ENCODE assay signal across 9 mouse cellular contexts in the genomic region with DNA sequence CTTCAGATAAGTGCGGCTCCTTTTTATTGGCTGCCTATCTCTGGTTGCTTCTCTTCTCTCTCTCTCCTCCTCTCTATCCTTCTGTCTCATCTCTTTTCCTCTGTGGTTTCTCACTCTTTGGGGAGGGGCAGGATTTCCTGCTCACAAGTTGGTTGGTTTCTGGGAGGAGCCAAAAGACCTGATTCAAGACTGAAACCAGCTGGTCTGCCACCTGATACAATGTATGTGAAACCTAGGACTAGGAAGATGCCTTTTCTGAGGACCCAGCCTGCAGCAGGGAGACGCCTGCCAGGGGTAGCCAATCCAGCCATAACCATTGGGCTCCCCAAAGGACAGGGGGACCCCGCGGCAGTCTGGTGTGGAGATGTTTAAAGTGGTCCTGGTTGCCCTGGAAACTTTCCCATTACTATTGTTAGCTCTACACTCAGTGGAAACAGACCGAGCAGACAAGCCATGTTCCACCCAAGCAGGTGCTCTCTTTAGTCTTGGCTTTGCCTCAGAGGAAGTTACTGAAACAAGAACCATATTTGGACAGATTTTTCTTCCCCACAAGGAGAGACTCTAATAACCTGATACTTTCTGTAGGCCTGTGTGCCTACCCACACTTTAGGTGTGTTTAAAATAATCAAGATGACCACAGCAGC. TPM values are rescaled to one million over a fixed set of nuclear protein-coding genes. Genes with fewer than 3 reads are reported as not detected.
DNase-seq lines count a peak whose midpoint lies in the region; ATAC-seq and TF ChIP-seq lines count a peak whose summit lies in the region.
"Had no signal": no experiment of that assay in that cellular context is flagged by ENCODE, and none has a peak within 500 bp of the region (broad histone marks: within the 10 kb centered on the region; RNA-seq: fewer than 3 reads in every experiment).

A gene (minus strand): TSS at position 121 of the 644 bp plus-strand sequence.

- no peak within 1 kb of the TSS for H3K27ac ChIP-seq in limb, embryonic 14.5 days (replicated peaks; ENCODE audit: low read depth, low read length)
- no peak within 1 kb of the TSS for H3K27ac ChIP-seq in limb, embryonic 10.5 days
- H3K27ac ChIP-seq: liver, embryonic 14.5 days had no signal

- no peak within 1 kb of the TSS for H3K4me2 ChIP-seq in limb, embryonic 14.5 days (replicated peaks; ENCODE audit: low read depth, low read length, severe bottlenecking)

- no peaks in the 10 kb centered on the region for H3K9me3 ChIP-seq in limb, embryonic 14.5 days (ENCODE audit: control insufficient read depth, low read length)
- no peaks in the 10 kb centered on the region for H3K9me3 ChIP-seq in limb, embryonic 10.5 days (replicated peaks)

- H3K4me1 ChIP-seq in limb, embryonic 14.5 days (ENCODE audit: control insufficient read depth, insufficient read depth, low read length): peaks cover 13% of the 10 kb centered on the region
- peaks cover 4% of the 10 kb centered on the region for H3K4me1 ChIP-seq in limb, embryonic 10.5 days
- peaks cover 6% of the 10 kb centered on the region; the same call in 1 of the 2 replicates for H3K4me1 ChIP-seq in lung, adult 2 months (ENCODE audit: control insufficient read depth, insufficient read depth, low read length)

- H3K36me3 ChIP-seq in limb, embryonic 14.5 days (ENCODE audit: control insufficient read depth, insufficient read depth, low read length): no peaks in the 10 kb centered on the region
- H3K36me3 ChIP-seq in limb, embryonic 10.5 days: no peaks in the 10 kb centered on the region

- no peaks in the 10 kb centered on the region for H3K27me3 ChIP-seq in limb, embryonic 14.5 days (ENCODE audit: control insufficient read depth, insufficient read depth, low read length)
- no peaks in the 10 kb centered on the region for H3K27me3 ChIP-seq in limb, embryonic 10.5 days (ENCODE audit: low read depth, poor library complexity, severe bottlenecking)

- H3K4me3 ChIP-seq in limb, embryonic 14.5 days (replicated peaks; ENCODE audit: low read length): no peak within 1 kb of the TSS
- H3K4me3 ChIP-seq in limb, embryonic 10.5 days: no peak within 1 kb of the TSS
- H3K4me3 ChIP-seq in lung, adult 2 months (replicated peaks; ENCODE audit: extremely low read depth, low read depth, low read length): peak within 1 kb of the TSS; percentile 68

- TF ChIP-seq POLR2A in limb, embryonic 14.5 days (IDR thresholded peaks at IDR 0.05; ENCODE audit: borderline replicate concordance, extremely low read depth, insufficient read depth, insufficient read length): no peak
- no peak for TF ChIP-seq POLR2A in lung, adult 2 months (IDR thresholded peaks at IDR 0.05; ENCODE audit: borderline replicate concordance, extremely low read depth, low read depth, low read length)

- no peak within 1 kb of the TSS for H3K9ac ChIP-seq in limb, embryonic 14.5 days (ENCODE audit: low read depth, low read length, severe bottlenecking)
- H3K9ac ChIP-seq: liver, embryonic 14.5 days had no signal

- ATAC-seq in limb, embryonic 14.5 days (ENCODE audit: low FRiP score, low read depth): no peak

- peak; percentile 31 to 35 for DNase-seq in cerebellum, postnatal 10 days
- DNase-seq in cerebellum, adult 8-10 months: no peak
- DNase-seq in limb, embryonic 14.5 days (ENCODE audit: low spot score): peak; percentile 10
- no peak for DNase-seq in limb, embryonic 10.5 days (ENCODE audit: low spot score)
- DNase-seq in lung, adult 2 months: no peak
- DNase-seq in thymus, postnatal 14 days: peak; percentile 84
- DNase-seq in cerebellum, postnatal 4 days (ENCODE audit: low spot score in 2 of 2): no peak
- DNase-seq in urinary bladder, postnatal 14 days (ENCODE audit: low spot score): no peak

- no peak for TF ChIP-seq CTCF in lung, adult 2 months (IDR thresholded peaks at IDR 0.05; ENCODE audit: insufficient read depth, low read length)

- WGBS in limb, embryonic 14.5 days: 70% methylated on average over 5 of the region's 5 CpGs
- WGBS in limb, embryonic 10.5 days: 81% methylated on average over 5 of the region's 5 CpGs
- 49% methylated on average over 5 of the region's 5 CpGs for WGBS in lung, adult 2 months

RNA-seq across cellular contexts. Expression of the gene that starts here (rescaled TPM):
- polyA plus RNA-seq in limb, embryonic 14.5 days (2012; rRNA removed): 1.2 and 1.6 TPM in 2 replicates
- 1.2 and 1.6 TPM in 2 replicates for polyA plus RNA-seq in limb, embryonic 14.5 days (2014; fragmentation: Nextera tagmentation; extraction: Ambion mirVana)
- polyA plus RNA-seq in limb, embryonic 10.5 days (2016; fragmentation: Nextera tagmentation; extraction: Ambion mirVana): not detected in 2 replicates
- polyA plus RNA-seq in lung, adult 2 months (2012; rRNA removed): 211 and 245 TPM in 2 replicates

Comparison
In these comparisons a context has a peak if more than half of its experiments do, and no peak if none do; other contexts are left out.
1. RNA of the gene that starts here (polyA plus RNA-seq): 211 to 245 TPM in lung, adult 2 months; 1.2 to 1.6 TPM in limb, embryonic 14.5 days and not detected in limb, embryonic 10.5 days; every median in the first group is over 10 times any median in the second.
2. DNase-seq: peak in cerebellum, postnatal 10 days (2 of 2), limb, embryonic 14.5 days (single experiment) and thymus, postnatal 14 days (single experiment); none in cerebellum, adult 8-10 months (single experiment), limb, embryonic 10.5 days (single experiment), lung, adult 2 months (single experiment), cerebellum, postnatal 4 days (0 of 2) and urinary bladder, postnatal 14 days (single experiment).